Mouse (Mus musculus): ENCODE results near the gene Zfp787. TPM values are rescaled to one million over a fixed set of nuclear protein-coding genes. Genes with fewer than 3 reads are reported as not detected.
"Not testable (repeated sequence)": the region's sequence is repeated elsewhere in the genome, so short reads cannot be mapped to it uniquely, and the experiment has no call there.

Zfp787 gene
- polyA plus RNA-seq, 1 experiment = 62.7 TPM

- no peak overlapping the region for H3K4me3 ChIP-seq (ENCODE audit: low read depth, low read length)
- 64% methylated on average over 8 of the region's 8 CpGs for WGBS
- H3K27me3 ChIP-seq (ENCODE audit: control insufficient read depth, insufficient read depth, low read length) = no peaks in the 10 kb centered on the region
- H3K27ac ChIP-seq (ENCODE audit: insufficient read depth, low read depth, low read length) = 0 out of 2 replicates have a peak overlapping the region, but pooled peaks have one; percentile 13
- H3K4me1 ChIP-seq (ENCODE audit: control insufficient read depth, insufficient read depth, insufficient read length, low read length) = peaks cover 13% of the 10 kb centered on the region
- H3K36me3 ChIP-seq (ENCODE audit: control insufficient read depth, insufficient read depth, low read length) = peaks cover 6% of the 10 kb centered on the region
- TF ChIP-seq POLR2A (IDR thresholded peaks at IDR 0.05; ENCODE audit: low read depth, low read length) (no peak), CTCF (IDR thresholded peaks at IDR 0.05; ENCODE audit: extremely low read depth, insufficient read length, insufficient replicate concordance, low read depth, low read length) (no peak)
These were observed 10.2 kb downstream of the Zfp787 start for GRCm38 (mm10) chr7:6145423-6146188.

GRCm38 (mm10) chr7:6143991-6144531 is 11.7 kb downstream of the Zfp787 start:
- Histone ChIP-seq H3K4me3 (ENCODE audit: low read depth, low read length) (no peak overlapping the region), H3K27me3 (ENCODE audit: control insufficient read depth, insufficient read depth, low read length) (no peaks in the 10 kb centered on the region), H3K36me3 (ENCODE audit: control insufficient read depth, insufficient read depth, low read length) (peaks cover 6% of the 10 kb centered on the region), H3K27ac (ENCODE audit: insufficient read depth, low read depth, low read length) (no peak overlapping the region), H3K4me1 (ENCODE audit: control insufficient read depth, insufficient read depth, insufficient read length, low read length) (peaks cover 11% of the 10 kb centered on the region)
- WGBS = 49% methylated on average over 2 of the region's 2 CpGs
- no peak for TF ChIP-seq POLR2A (IDR thresholded peaks at IDR 0.05; ENCODE audit: low read depth, low read length)
- TF ChIP-seq CTCF (IDR thresholded peaks at IDR 0.05; ENCODE audit: extremely low read depth, insufficient read length, insufficient replicate concordance, low read depth, low read length) = no peak

- H3K4me3 ChIP-seq (ENCODE audit: low read depth, low read length) = no peak overlapping the region
- H3K36me3 ChIP-seq (ENCODE audit: control insufficient read depth, insufficient read depth, low read length) = peaks cover 9% of the 10 kb centered on the region
- H3K27me3 ChIP-seq (ENCODE audit: control insufficient read depth, insufficient read depth, low read length) = no peaks in the 10 kb centered on the region
- no peak for TF ChIP-seq POLR2A (IDR thresholded peaks at IDR 0.05; ENCODE audit: low read depth, low read length)
- no peak for TF ChIP-seq CTCF (IDR thresholded peaks at IDR 0.05; ENCODE audit: extremely low read depth, insufficient read length, insufficient replicate concordance, low read depth, low read length)
- WGBS = 72% methylated on average over 3 of the region's 3 CpGs
- H3K27ac ChIP-seq (ENCODE audit: insufficient read depth, low read depth, low read length) = no peak overlapping the region
- no peaks in the 10 kb centered on the region for H3K4me1 ChIP-seq (ENCODE audit: control insufficient read depth, insufficient read depth, insufficient read length, low read length)
These were observed 16.5 kb downstream of the Zfp787 start for GRCm38 (mm10) chr7:6139295-6139694.

GRCm38 (mm10) chr7:6136497-6136896 is 19.3 kb downstream of the Zfp787 start:
- Histone ChIP-seq H3K4me1 (ENCODE audit: control insufficient read depth, insufficient read depth, insufficient read length, low read length) (no peaks in the 10 kb centered on the region), H3K36me3 (ENCODE audit: control insufficient read depth, insufficient read depth, low read length) (peaks cover 19% of the 10 kb centered on the region), H3K27me3 (ENCODE audit: control insufficient read depth, insufficient read depth, low read length) (no peaks in the 10 kb centered on the region), H3K27ac (ENCODE audit: insufficient read depth, low read depth, low read length) (no peak overlapping the region), H3K4me3 (ENCODE audit: low read depth, low read length) (no peak overlapping the region)
- TF ChIP-seq CTCF (IDR thresholded peaks at IDR 0.05; ENCODE audit: extremely low read depth, insufficient read length, insufficient replicate concordance, low read depth, low read length) (no peak), POLR2A (IDR thresholded peaks at IDR 0.05; ENCODE audit: low read depth, low read length) (no peak)

GRCm38 (mm10) chr7:6132646-6133045 is 23.2 kb downstream of the Zfp787 start:
- H3K27me3 ChIP-seq (ENCODE audit: control insufficient read depth, insufficient read depth, low read length) = no peaks in the 10 kb centered on the region
- 92% methylated on average over 30 of the region's 30 CpGs for WGBS
- H3K36me3 ChIP-seq (ENCODE audit: control insufficient read depth, insufficient read depth, low read length) = peaks cover 16% of the 10 kb centered on the region
- no peaks in the 10 kb centered on the region for H3K4me1 ChIP-seq (ENCODE audit: control insufficient read depth, insufficient read depth, insufficient read length, low read length)
- H3K27ac ChIP-seq (ENCODE audit: insufficient read depth, low read depth, low read length) = no peak overlapping the region
- TF ChIP-seq CTCF (IDR thresholded peaks at IDR 0.05; ENCODE audit: extremely low read depth, insufficient read length, insufficient replicate concordance, low read depth, low read length) = no peak
- no peak overlapping the region for H3K4me3 ChIP-seq (ENCODE audit: low read depth, low read length)

GRCm38 (mm10) chr7:6130346-6130745 is 25.5 kb downstream of the Zfp787 start:
- Histone ChIP-seq H3K4me1 (ENCODE audit: control insufficient read depth, insufficient read depth, insufficient read length, low read length) (no peaks in the 10 kb centered on the region), H3K27ac (ENCODE audit: insufficient read depth, low read depth, low read length) (no peak overlapping the region), H3K4me3 (ENCODE audit: low read depth, low read length) (no peak overlapping the region), H3K36me3 (ENCODE audit: control insufficient read depth, insufficient read depth, low read length) (peaks cover 13% of the 10 kb centered on the region), H3K27me3 (ENCODE audit: control insufficient read depth, insufficient read depth, low read length) (no peaks in the 10 kb centered on the region)
- WGBS = 62% methylated on average over 4 of the region's 4 CpGs
- TF ChIP-seq CTCF (IDR thresholded peaks at IDR 0.05; ENCODE audit: extremely low read depth, insufficient read length, insufficient replicate concordance, low read depth, low read length) (no peak), POLR2A (IDR thresholded peaks at IDR 0.05; ENCODE audit: low read depth, low read length) (no peak)

- WGBS = 23% methylated on average over 7 of the region's 7 CpGs
- TF ChIP-seq POLR2A (IDR thresholded peaks at IDR 0.05; ENCODE audit: low read depth, low read length) (no peak), CTCF (IDR thresholded peaks at IDR 0.05; ENCODE audit: extremely low read depth, insufficient read length, insufficient replicate concordance, low read depth, low read length) (peak; percentile 55; the same call in 1 of the 2 replicates)
- Histone ChIP-seq H3K36me3 (ENCODE audit: control insufficient read depth, insufficient read depth, low read length) (no peaks in the 10 kb centered on the region), H3K4me1 (ENCODE audit: control insufficient read depth, insufficient read depth, insufficient read length, low read length) (no peaks in the 10 kb centered on the region), H3K27ac (ENCODE audit: insufficient read depth, low read depth, low read length) (no peak overlapping the region), H3K27me3 (ENCODE audit: control insufficient read depth, insufficient read depth, low read length) (no peaks in the 10 kb centered on the region), H3K4me3 (ENCODE audit: low read depth, low read length) (no peak overlapping the region)
These were observed 28.9 kb downstream of the Zfp787 start for GRCm38 (mm10) chr7:6126690-6127448.

- H3K4me1 ChIP-seq (ENCODE audit: control insufficient read depth, insufficient read depth, insufficient read length, low read length); H3K27ac ChIP-seq (ENCODE audit: insufficient read depth, low read depth, low read length); H3K4me3 ChIP-seq (ENCODE audit: low read depth, low read length); H3K36me3 ChIP-seq (ENCODE audit: control insufficient read depth, insufficient read depth, low read length); H3K27me3 ChIP-seq (ENCODE audit: control insufficient read depth, insufficient read depth, low read length): not testable (repeated sequence)
- WGBS = 21% methylated on average over 1 of the region's 1 CpGs
These were observed 34.7 kb downstream of the Zfp787 start for GRCm38 (mm10) chr7:6121128-6121527.

- WGBS = 90% methylated on average over 2 of the region's 2 CpGs
- H3K4me3 ChIP-seq (ENCODE audit: low read depth, low read length); H3K4me1 ChIP-seq (ENCODE audit: control insufficient read depth, insufficient read depth, insufficient read length, low read length); H3K36me3 ChIP-seq (ENCODE audit: control insufficient read depth, insufficient read depth, low read length); H3K27me3 ChIP-seq (ENCODE audit: control insufficient read depth, insufficient read depth, low read length); H3K27ac ChIP-seq (ENCODE audit: insufficient read depth, low read depth, low read length): not testable (repeated sequence)
These were observed 35.7 kb downstream of the Zfp787 start for GRCm38 (mm10) chr7:6120104-6120503.

All from small intestine, adult 2 months (tissue).